Mouse (Mus musculus) liver, embryonic 14.5 days (tissue): ENCODE measurements at regions not wholly inside any gene's neighbourhood (a gene's known extent, or its start where the extent isn't known, plus 50 kb on each side); places are given as distances from the start of the nearest gene placed in this dataset.

ENCODE experiments used
- ATAC-seq: fragments of 200-750 bp; cut with Nextera tagmentation; 2 replicates; pipeline ENCODE4 v1.8.0; 2017; ENCODE audit warnings: moderate number of reproducible peaks, mild to moderate bottlenecking, moderate library complexity; ENCODE audit not compliant: insufficient read depth
- DNase-seq, 3 experiments: peaks; one replicate each; pipeline ENCODE4 v3.0.0-alpha.2; 2012 to 2013; ENCODE audit warnings: low read depth in 3 of 3, low spot score in 3 of 3
- H3K27ac ChIP-seq: fragments of 300-500 bp; sonication (generic); 2 replicates; pipeline ENCODE4 v1.5.1; 2014; ENCODE audit warnings: moderate library complexity, mild to moderate bottlenecking, control low read depth, inconsistent platforms
- H3K27me3 ChIP-seq: fragments of 300-500 bp; sonication (generic); 2 replicates; pipeline ENCODE4 v1.6.1; 2014; ENCODE audit warnings: mild to moderate bottlenecking, low read length, moderate library complexity; ENCODE audit not compliant: control insufficient read depth, insufficient read depth
- H3K36me3 ChIP-seq: fragments of 300-500 bp; sonication (generic); replicated peaks from 2 replicates; pipeline ENCODE4 v1.6.1; 2014; ENCODE audit warnings: low read depth; ENCODE audit not compliant: control insufficient read depth, insufficient read depth
- H3K4me1 ChIP-seq, 2 experiments: fragments of 200-500 bp in 1 of 2; fragments of 300-500 bp in 1 of 2; sonication (generic) in 1 of 2; replicated peaks; 2 replicates each; pipeline ENCODE4 v1.6.1; 2012 to 2014; ENCODE audit warnings: antibody characterized with exemption in 1 of 2, inconsistent platforms in 1 of 2, low read length in 1 of 2; ENCODE audit not compliant: control insufficient read depth in 2 of 2, insufficient read depth in 2 of 2
- H3K4me2 ChIP-seq: fragments of 300-500 bp; sonication (generic); 2 replicates; pipeline ENCODE4 v1.6.1; 2014; ENCODE audit warnings: low read depth, mild to moderate bottlenecking, control low read depth, moderate library complexity
- H3K4me3 ChIP-seq, 2 experiments: fragments of 200-500 bp in 1 of 2; fragments of 300-500 bp in 1 of 2; sonication (generic) in 1 of 2; 2 replicates each; pipeline ENCODE4 v1.5.1; 2012 to 2014; ENCODE audit warnings: low read depth in 2 of 2, low read length in 2 of 2, mild to moderate bottlenecking in 2 of 2, control low read depth in 1 of 2, inconsistent platforms in 1 of 2, moderate library complexity in 1 of 2; ENCODE audit not compliant: insufficient read depth in 1 of 2
- H3K9ac ChIP-seq: fragments of 300-500 bp; sonication (generic); replicated peaks from 2 replicates; pipeline ENCODE4 v1.6.1; 2014; ENCODE audit warnings: mild to moderate bottlenecking, control low read depth, moderate library complexity
- H3K9me3 ChIP-seq: fragments of 300-500 bp; sonication (generic); 2 replicates; pipeline ENCODE4 v1.6.1; 2016; ENCODE audit warnings: low read length, mixed read lengths; ENCODE audit not compliant: control insufficient read depth
- CTCF ChIP-seq: IDR thresholded peaks from 2 replicates; pipeline ENCODE4 v1.5.1; 2016; ENCODE audit warnings: antibody characterized with exemption, low read depth, control low read depth
- EP300 ChIP-seq: IDR thresholded peaks from 2 replicates; pipeline ENCODE4 v1.6.1; 2016; ENCODE audit warnings: antibody characterized with exemption, low read depth
- WGBS: fragments of 180-500 bp; shearing (Covaris S2); extraction: QIAGEN DNeasy Blood & Tissue Kit; methylation state at CpG from one replicate; pipeline ENCODE4 v1.1.7; 2014; ENCODE audit not compliant: insufficient replicate concordance; 5-methylcytosine and 5-hydroxymethylcytosine counted together

DNA sequence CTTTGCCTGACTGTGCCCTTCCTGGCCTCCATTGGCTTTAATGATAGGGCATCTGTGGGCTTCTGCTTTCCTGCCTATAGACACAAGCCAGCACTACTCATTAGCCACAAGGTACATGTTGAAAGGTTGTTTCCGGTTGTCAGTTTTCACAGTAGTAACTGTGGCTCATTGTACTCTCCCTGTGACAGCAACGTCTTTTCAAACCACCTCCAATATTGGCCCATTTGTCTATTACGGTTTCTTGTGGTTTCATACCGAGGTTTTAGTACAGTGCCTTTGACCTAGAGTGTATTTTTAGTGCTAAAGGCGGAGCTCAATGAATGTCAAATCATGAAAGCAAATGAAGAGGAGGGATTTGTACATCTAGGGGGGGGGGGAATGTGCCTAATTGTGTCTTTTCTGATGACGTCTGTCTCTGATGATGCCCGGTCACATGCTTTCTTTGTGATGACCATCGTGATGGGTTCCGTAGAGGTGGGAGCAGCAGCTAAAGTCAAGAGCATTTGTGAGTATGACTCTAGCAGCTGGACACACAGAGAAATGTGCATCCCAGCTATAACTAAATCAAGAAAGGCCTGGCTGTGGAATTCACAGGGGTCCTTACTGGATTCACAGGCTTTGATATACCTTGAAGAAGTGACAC is 1255.1 kb upstream of the A1bg start:
- DNase-seq (no peak), ATAC-seq (no peak)
- TF ChIP-seq CTCF: no peak
- no peak for TF ChIP-seq EP300
- no peak overlapping the region for H3K4me2 ChIP-seq
- no peaks in the 10 kb centered on the region; the same call in 1 of the 2 replicates for H3K36me3 ChIP-seq
- H3K9ac ChIP-seq: no peak overlapping the region
- 55% methylated on average over 9 of the region's 9 CpGs for WGBS
- no peak overlapping the region for H3K27ac ChIP-seq
- no peaks in the 10 kb centered on the region for H3K27me3 ChIP-seq
- no peak overlapping the region for H3K4me3 ChIP-seq
- H3K9me3 ChIP-seq: no peaks in the 10 kb centered on the region
- peaks cover 13 to 14% of the 10 kb centered on the region in 2 experiments for H3K4me1 ChIP-seq

DNA sequence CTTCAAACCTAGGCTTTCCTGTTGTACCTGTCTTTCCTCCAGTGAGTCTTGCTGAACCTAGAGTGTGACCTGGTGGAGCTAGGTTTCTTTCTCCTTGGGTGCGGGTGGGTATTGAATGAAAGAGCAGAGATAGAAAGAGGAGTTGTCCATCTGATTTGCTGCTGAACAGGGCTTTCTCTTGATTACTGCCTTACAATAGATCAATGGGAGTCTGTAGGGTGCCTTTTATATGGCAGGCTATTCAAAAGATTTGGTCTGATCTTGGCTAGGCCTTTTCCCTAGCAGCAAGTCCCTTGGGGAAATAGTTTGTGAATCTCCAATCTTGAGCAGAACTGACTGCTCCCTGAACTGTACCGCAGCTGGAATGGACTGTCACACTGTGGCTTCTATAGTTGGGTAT is 1253.3 kb upstream of the A1bg start:
- no peak overlapping the region for H3K9ac ChIP-seq
- H3K36me3 ChIP-seq: no peaks in the 10 kb centered on the region; the same call in 1 of the 2 replicates
- H3K27ac ChIP-seq: no peak overlapping the region
- peaks cover 21 to 29% of the 10 kb centered on the region in 2 experiments for H3K4me1 ChIP-seq
- H3K4me2 ChIP-seq: no peak overlapping the region
- no peak for DNase-seq
- H3K4me3 ChIP-seq: no peak overlapping the region
- WGBS: 94% methylated on average over 2 of the region's 2 CpGs
- no peaks in the 10 kb centered on the region for H3K27me3 ChIP-seq
- ATAC-seq: no peak
- no peaks in the 10 kb centered on the region for H3K9me3 ChIP-seq
- TF ChIP-seq EP300 (no peak), CTCF (no peak)

DNA sequence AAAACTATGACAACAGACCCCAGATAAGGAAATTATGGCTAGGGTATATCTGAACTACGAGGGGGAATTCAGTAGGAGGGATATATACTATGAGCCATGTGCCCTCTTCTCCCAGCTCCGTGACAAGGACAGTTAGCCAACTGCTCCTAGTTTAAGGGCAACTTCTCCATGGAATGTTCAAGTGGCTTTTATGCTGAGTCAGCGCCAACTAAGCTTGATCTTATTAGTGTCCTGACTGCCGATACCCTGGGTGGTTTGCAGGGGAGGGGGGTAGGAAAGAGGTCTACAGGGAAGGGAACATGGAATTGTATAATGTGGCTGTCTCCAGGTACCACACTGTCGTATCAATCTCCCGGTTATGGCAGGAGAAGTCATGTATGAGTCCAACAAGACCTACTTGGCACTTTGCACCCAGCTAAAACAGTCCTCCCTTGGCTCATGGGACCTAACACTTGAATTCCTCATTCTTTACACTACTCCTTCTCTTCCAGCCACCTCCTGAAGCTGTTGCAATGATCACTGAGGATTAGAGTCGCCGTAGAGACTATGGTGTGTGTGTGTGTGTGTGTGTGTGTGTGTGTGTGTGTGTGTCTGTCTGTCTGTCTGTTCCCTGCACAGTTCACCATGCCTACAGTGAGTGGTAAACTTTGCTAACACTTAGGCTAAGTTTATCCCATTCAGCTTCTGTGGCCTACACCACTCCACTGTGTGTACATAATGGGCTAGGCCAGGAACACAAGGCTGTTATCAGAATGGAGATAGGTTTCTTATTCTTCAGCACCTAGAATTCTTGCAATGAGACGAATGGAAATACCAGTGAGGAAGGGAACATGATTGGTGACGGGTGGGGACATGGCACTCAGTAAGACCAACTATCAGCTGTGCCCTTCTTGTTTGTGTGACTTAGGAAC is 1251.1 kb upstream of the A1bg start:
- Histone ChIP-seq H3K4me2 (no peak overlapping the region), H3K4me1 (peaks cover 24 to 44% of the 10 kb centered on the region in 2 experiments), H3K9ac (no peak overlapping the region), H3K4me3 (no peak overlapping the region), H3K9me3 (no peaks in the 10 kb centered on the region), H3K27me3 (no peaks in the 10 kb centered on the region), H3K27ac (no peak overlapping the region; the same call in 1 of the 2 replicates), H3K36me3 (no peaks in the 10 kb centered on the region; the same call in 1 of the 2 replicates)
- ATAC-seq (no peak), DNase-seq (no peak)
- no peak for TF ChIP-seq CTCF
- TF ChIP-seq EP300: no peak
- WGBS: 61% methylated on average over 10 of the region's 10 CpGs

DNA sequence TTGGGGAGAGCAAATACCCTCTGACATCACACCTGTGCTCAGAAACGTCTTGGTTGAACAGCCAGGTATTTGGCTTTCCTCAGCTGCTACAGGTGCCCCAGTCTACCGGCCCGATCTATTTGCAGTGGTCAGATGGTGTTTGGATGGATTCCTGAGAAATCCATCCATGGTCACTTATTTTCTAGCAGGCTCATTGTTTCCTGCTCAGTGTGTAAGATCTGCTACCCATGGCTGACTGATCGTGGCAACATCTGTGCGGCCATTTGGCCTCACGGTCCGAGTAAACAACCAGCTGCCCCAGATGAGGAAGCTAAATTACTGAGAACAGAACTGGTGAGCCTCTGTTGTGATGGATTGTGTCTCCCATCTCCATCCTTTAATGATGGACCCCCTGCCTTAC is 1248.8 kb upstream of the A1bg start:
- H3K4me1 ChIP-seq: peaks cover 24 to 44% of the 10 kb centered on the region in 2 experiments
- ATAC-seq: no peak
- TF ChIP-seq CTCF: no peak
- no peak for TF ChIP-seq EP300

DNA sequence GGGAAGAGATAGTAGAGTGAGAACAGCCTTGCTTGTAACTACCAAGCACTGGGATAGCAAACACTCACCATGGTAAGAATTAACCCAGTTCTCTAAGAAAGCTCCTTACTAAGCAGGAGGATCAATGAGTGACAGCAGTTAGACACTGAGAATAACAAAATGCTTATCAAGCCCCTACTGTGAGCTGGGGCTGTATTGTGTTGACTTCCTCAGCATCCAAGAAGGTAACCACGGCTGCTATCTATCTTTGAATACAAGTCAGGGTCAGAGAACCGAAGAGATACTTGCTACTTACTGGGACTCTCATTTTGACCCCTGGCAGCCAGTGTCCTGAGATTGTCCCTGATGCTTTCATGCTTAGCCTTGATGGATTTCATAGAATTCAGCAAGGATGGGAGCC is 1248.4 kb upstream of the A1bg start:
- WGBS: 7% methylated on average over 2 of the region's 2 CpGs
- peaks cover 24 to 47% of the 10 kb centered on the region in 2 experiments for H3K4me1 ChIP-seq
- no peaks in the 10 kb centered on the region for H3K9me3 ChIP-seq
- no peak overlapping the region for H3K4me2 ChIP-seq
- no peaks in the 10 kb centered on the region for H3K27me3 ChIP-seq
- DNase-seq: no peak
- no peaks in the 10 kb centered on the region for H3K36me3 ChIP-seq
- H3K4me3 ChIP-seq: no peak overlapping the region
- H3K27ac ChIP-seq: no peak overlapping the region; the same call in 1 of the 2 replicates
- no peak overlapping the region for H3K9ac ChIP-seq
- TF ChIP-seq EP300 (no peak), CTCF (no peak)
- ATAC-seq: no peak

More for the DNA sequence above, 1248.8 kb upstream of the A1bg start:
- Histone ChIP-seq H3K36me3 (no peaks in the 10 kb centered on the region), H3K4me2 (no peak overlapping the region), H3K4me3 (no peak overlapping the region), H3K9me3 (no peaks in the 10 kb centered on the region), H3K9ac (no peak overlapping the region), H3K27ac (no peak overlapping the region), H3K27me3 (no peaks in the 10 kb centered on the region)
- 74% methylated on average over 7 of the region's 7 CpGs for WGBS
- no peak for DNase-seq
